Mouse (Mus musculus) hindbrain, postnatal 0 days (tissue): ENCODE measurements around the gene Matn3. TPM values are rescaled to one million over a fixed set of nuclear protein-coding genes. Genes with fewer than 3 reads are reported as not detected.

Experiments used
- ATAC-seq: fragments of 200-750 bp; cut with Nextera tagmentation; 2 replicates; pipeline ENCODE4 v1.8.0; 2017; ENCODE audit warnings: mild to moderate bottlenecking, moderate TSS enrichment, moderate library complexity
- DNase-seq: peaks from one replicate; pipeline ENCODE4 v3.0.0-alpha.2; 2015; ENCODE audit warnings: low spot score
- H3K27ac ChIP-seq: fragments of 300-500 bp; sonication (generic); 2 replicates; pipeline ENCODE4 v1.5.1; 2014; ENCODE audit warnings: mild to moderate bottlenecking
- H3K27me3 ChIP-seq: fragments of 300-500 bp; sonication (generic); 2 replicates; pipeline ENCODE4 v1.6.1; 2014; ENCODE audit warnings: low read length, mixed read lengths; ENCODE audit not compliant: insufficient read depth
- H3K36me3 ChIP-seq: fragments of 300-500 bp; sonication (generic); 2 replicates; pipeline ENCODE4 v1.6.1; 2014; ENCODE audit warnings: low read length, mixed read lengths; ENCODE audit not compliant: insufficient read depth
- H3K4me1 ChIP-seq: fragments of 300-500 bp; sonication (generic); 2 replicates; pipeline ENCODE4 v1.6.1; 2014; ENCODE audit warnings: antibody characterized with exemption, low read length, mixed read lengths; ENCODE audit not compliant: insufficient read depth
- H3K4me2 ChIP-seq: fragments of 300-500 bp; sonication (generic); 2 replicates; pipeline ENCODE4 v1.6.1; 2014; ENCODE audit warnings: low read depth, mild to moderate bottlenecking, low read length, moderate library complexity, mixed read lengths
- H3K4me3 ChIP-seq: fragments of 300-500 bp; sonication (generic); 2 replicates; pipeline ENCODE4 v1.5.1; 2014; ENCODE audit warnings: low read length
- H3K9ac ChIP-seq: fragments of 300-500 bp; sonication (generic); replicated peaks from 2 replicates; pipeline ENCODE4 v1.6.1; 2014; ENCODE audit warnings: mild to moderate bottlenecking, low read length, moderate library complexity, mixed read lengths
- H3K9me3 ChIP-seq: fragments of 300-500 bp; sonication (generic); 2 replicates; pipeline ENCODE4 v1.6.1; 2016; ENCODE audit warnings: low read length, mixed read lengths
- CTCF ChIP-seq: IDR thresholded peaks from 2 replicates; pipeline ENCODE4 v1.5.1; 2016; ENCODE audit warnings: antibody characterized with exemption, control low read depth, low read depth
- WGBS: fragments of 180-500 bp; shearing (Covaris S2); extraction: QIAGEN DNeasy Blood & Tissue Kit; methylation state at CpG from one replicate; pipeline ENCODE4 v1.1.7; 2014; 5-methylcytosine and 5-hydroxymethylcytosine counted together
- polyA plus RNA-seq: library from polyadenylated mRNA; unstranded; fragments of >200 nt; fragmentation: Nextera tagmentation; extraction: Ambion mirVana; gene quantifications from 2 replicates; pipeline ENCODE4 v1.2.1, GENCODE M21; 2015
- total RNA-seq: library from RNA; depleted of rRNA; stranded (reverse); fragments of >200 nt; gene quantifications from 2 replicates; pipeline ENCODE4 v1.2.3, GENCODE M21; 2014; rRNA removed

Matn3 gene
- total and polyA plus RNA-seq, 2 experiments from 2014 or later, result 0.10 to 0.31 TPM

- Histone ChIP-seq H3K4me2 (no peak overlapping the region), H3K27me3 (no peaks in the 10 kb centered on the region), H3K9ac (no peak overlapping the region), H3K9me3 (no peaks in the 10 kb centered on the region), H3K36me3 (peaks cover 26% of the 10 kb centered on the region; the same call in 1 of the 2 replicates), H3K27ac (no peak overlapping the region), H3K4me1 (no peaks in the 10 kb centered on the region), H3K4me3 (no peak overlapping the region)
- ATAC-seq (no peak), DNase-seq (no peak)
- no peak for TF ChIP-seq CTCF
- 90% methylated on average over 8 of the region's 8 CpGs for WGBS
Measured at GRCm38 (mm10) chr12:9020431-9020830, 72.7 kb downstream of the Matn3 start.

GRCm38 (mm10) chr12:9020986-9021385 is 73.3 kb downstream of the Matn3 start:
- ATAC-seq, result no peak

More at GRCm38 (mm10) chr12:9020986-9021385, 73.3 kb downstream of the Matn3 start:
- Histone ChIP-seq H3K27me3 (no peaks in the 10 kb centered on the region), H3K36me3 (peaks cover 24% of the 10 kb centered on the region; the same call in 1 of the 2 replicates), H3K9me3 (no peaks in the 10 kb centered on the region), H3K27ac (no peak overlapping the region), H3K4me2 (no peak overlapping the region), H3K4me1 (no peaks in the 10 kb centered on the region), H3K4me3 (no peak overlapping the region), H3K9ac (no peak overlapping the region)
- no peak for DNase-seq
- 73% methylated on average over 3 of the region's 3 CpGs for WGBS
- TF ChIP-seq CTCF, result no peak

Other genes with a start within 250 kb of the Matn3 start
- 17.1 and 20.6 TPM in 2 replicates for gene Sdc1, start 176.6 kb upstream of the Matn3 start, total RNA-seq
- gene Sdc1, start 176.6 kb upstream of the Matn3 start, polyA plus RNA-seq, result 12.5 and 14.0 TPM in 2 replicates
- gene Laptm4a, start 26.3 kb upstream of the Matn3 start, total RNA-seq, result 185 and 196 TPM in 2 replicates
- gene Laptm4a, start 26.3 kb upstream of the Matn3 start, polyA plus RNA-seq, result 289 and 299 TPM in 2 replicates
- 13.2 and 16.4 TPM in 2 replicates for gene Wdr35, start 26.0 kb downstream of the Matn3 start, total RNA-seq
- 19.8 and 20.3 TPM in 2 replicates for gene Wdr35, start 26.0 kb downstream of the Matn3 start, polyA plus RNA-seq
- gene Ttc32, start 82.1 kb downstream of the Matn3 start, total RNA-seq, result 8.8 and 16.1 TPM in 2 replicates
- 7.9 and 8.1 TPM in 2 replicates for gene Ttc32, start 82.1 kb downstream of the Matn3 start, polyA plus RNA-seq